Mouse (Mus musculus) left cerebral cortex, postnatal 4 days (tissue): ENCODE results near the gene Pgbd1. TPM values are rescaled to one million over a fixed set of nuclear protein-coding genes. Genes with fewer than 3 reads are reported as not detected.

ENCODE experiments used
- microRNA-seq: library from miRNA; unstranded; fragments of <30 nt; microRNA quantifications from one replicate; pipeline ENCODE4 v1.2.0, GENCODE M21; 2022
- total RNA-seq, 2 experiments: library from RNA; stranded (reverse); gene quantifications; 2 replicates each; pipeline ENCODE4 v1.2.3; 2021

The Pgbd1 gene
- total RNA-seq, 2 experiments from 2014 or later: 1.3 to 2.2 TPM

Small RNA genes lying within 50 kb of the gene (microRNA-seq; reads per million reads assigned to microRNA genes)
- gene Mir1896 (not detected), gene Mir6942 (not detected)

Other genes with a start within 250 kb of the Pgbd1 start
- not detected for gene Gpx5, start 148.3 kb downstream of the Pgbd1 start, total RNA-seq
- not detected for gene Gpx6, start 128.9 kb downstream of the Pgbd1 start, total RNA-seq
- not detected for gene Olfr1367, start 94.1 kb downstream of the Pgbd1 start, total RNA-seq
- gene Zscan12, start 78.2 kb downstream of the Pgbd1 start, total RNA-seq: 10 to 100 TPM; 11.0 to 11.3 TPM
- 10 to 100 TPM; 49.4 to 56.1 TPM for gene Zkscan3, start 38.3 kb downstream of the Pgbd1 start, total RNA-seq
- 10 to 100 TPM; 27.0 to 28.7 TPM for gene Zscan26, start 12.7 kb upstream of the Pgbd1 start, total RNA-seq
- gene Nkapl, start 27.5 kb upstream of the Pgbd1 start, total RNA-seq: 1 to 10 TPM in 1 of 2 experiments, under 1 TPM in 1; 0.97 to 1.5 TPM
- gene Zkscan4, start 37.8 kb upstream of the Pgbd1 start, total RNA-seq: 1 to 10 TPM; 7.8 to 8.8 TPM
- not detected for gene Gm10065, start 38.4 kb upstream of the Pgbd1 start, total RNA-seq
- gene AK157302, start 54.2 kb upstream of the Pgbd1 start, total RNA-seq: 10 to 100 TPM; 11.3 to 14.5 TPM
- 10 to 100 TPM; 36.2 to 49.5 TPM for gene Gm11273, start 60.4 kb upstream of the Pgbd1 start, total RNA-seq
- gene Zkscan8, start 90.1 kb upstream of the Pgbd1 start, total RNA-seq: 10 to 100 TPM; 13.7 to 13.9 TPM
- gene Olfr1366, start 101.8 kb upstream of the Pgbd1 start, total RNA-seq: not detected
- not detected for gene Olfr1535, start 118.8 kb upstream of the Pgbd1 start, total RNA-seq
- not detected for gene Olfr1364, start 140.7 kb upstream of the Pgbd1 start, total RNA-seq
- not detected for gene Olfr1362, start 173.0 kb upstream of the Pgbd1 start, total RNA-seq
- gene Olfr11, start 201.5 kb upstream of the Pgbd1 start, total RNA-seq: not detected
- gene Olfr1361, start 222.3 kb upstream of the Pgbd1 start, total RNA-seq: not detected
- not detected for gene Olfr1360, start 236.3 kb upstream of the Pgbd1 start, total RNA-seq